Mouse (Mus musculus) neutrophil, adult 5-6 weeks (primary cell): ENCODE results near the gene Gfpt1. TPM values are rescaled to one million over a fixed set of nuclear protein-coding genes. Genes with fewer than 3 reads are reported as not detected.
"Not testable (repeated sequence)": the region's sequence is repeated elsewhere in the genome, so short reads cannot be mapped to it uniquely, and the experiment has no call there.

ENCODE experiments used
- ATAC-seq: fragments of 151-379, 151-347 bp; 2 replicates; pipeline ENCODE4 v1.8.0; 2017; ENCODE audit warnings: mild to moderate bottlenecking, moderate TSS enrichment; ENCODE audit not compliant: insufficient number of reproducible peaks, poor library complexity, low FRiP score, severe bottlenecking; ENCODE audit errors: extremely low read depth
- total RNA-seq: library from RNA; stranded (forward); fragments of 200-1000 nt; gene quantifications from 2 replicates; pipeline ENCODE4 v1.2.3, GENCODE M21; 2017

Gene Gfpt1
- total RNA-seq, 1 experiment from 2014 or later = 24.4 TPM

- no peak for ATAC-seq
Measured at GRCm38 (mm10) chr6:87092476-87092875, 49.8 kb downstream of the Gfpt1 start.

- not testable (repeated sequence) for ATAC-seq
Measured at GRCm38 (mm10) chr6:87093631-87094030, 51.0 kb downstream of the Gfpt1 start.

DNA sequence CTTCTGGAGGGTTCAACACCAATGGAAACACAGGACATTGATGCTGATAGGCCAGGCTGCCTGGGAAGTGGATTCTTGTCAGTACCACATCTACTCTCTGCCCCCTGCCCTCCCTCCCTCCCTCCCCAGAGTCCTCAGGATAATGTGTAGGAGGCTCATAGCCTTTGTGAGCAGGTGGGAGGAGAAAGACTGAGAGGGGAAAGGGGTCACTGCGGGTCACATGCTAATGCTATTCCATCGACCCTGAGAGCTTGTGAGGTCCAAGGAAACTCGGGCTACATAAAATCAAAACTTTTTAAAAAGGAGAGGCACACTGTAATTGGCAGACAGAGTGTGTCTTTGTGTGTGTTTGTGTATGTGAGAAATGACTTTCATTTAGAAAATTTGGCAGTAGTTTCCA lies 56.6 kb downstream of the Gfpt1 start:
- ATAC-seq = no peak

DNA sequence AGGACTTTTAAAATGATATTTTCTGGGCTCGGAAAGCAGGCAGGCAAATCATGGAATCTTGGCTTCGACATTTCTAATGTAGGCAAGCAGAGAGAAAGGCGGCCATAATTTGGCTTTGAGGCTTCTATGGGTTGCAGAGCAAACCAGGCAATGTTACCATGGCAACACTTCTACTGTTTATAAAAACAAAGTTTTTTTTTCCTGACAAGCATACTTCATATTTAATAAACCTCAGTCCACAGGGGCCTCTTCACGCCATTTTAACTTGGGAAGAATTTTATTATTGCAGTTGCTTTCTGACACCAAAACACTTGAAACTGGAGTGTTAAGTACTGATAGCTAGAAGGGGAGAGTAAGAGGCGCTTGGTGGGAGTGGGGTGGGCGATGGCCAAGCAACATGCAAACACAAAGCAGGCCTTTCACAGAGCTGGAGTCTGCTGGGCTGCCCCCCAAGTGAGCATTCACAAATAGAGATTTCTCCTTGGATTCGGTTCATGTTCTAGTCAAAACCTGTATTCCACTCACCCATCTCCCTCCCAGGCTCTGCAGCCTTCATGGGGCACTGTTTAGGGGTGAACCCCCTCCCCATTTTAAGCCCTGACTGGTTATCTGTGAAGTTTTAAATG lies 57.1 kb downstream of the Gfpt1 start:
- no peak for ATAC-seq

DNA sequence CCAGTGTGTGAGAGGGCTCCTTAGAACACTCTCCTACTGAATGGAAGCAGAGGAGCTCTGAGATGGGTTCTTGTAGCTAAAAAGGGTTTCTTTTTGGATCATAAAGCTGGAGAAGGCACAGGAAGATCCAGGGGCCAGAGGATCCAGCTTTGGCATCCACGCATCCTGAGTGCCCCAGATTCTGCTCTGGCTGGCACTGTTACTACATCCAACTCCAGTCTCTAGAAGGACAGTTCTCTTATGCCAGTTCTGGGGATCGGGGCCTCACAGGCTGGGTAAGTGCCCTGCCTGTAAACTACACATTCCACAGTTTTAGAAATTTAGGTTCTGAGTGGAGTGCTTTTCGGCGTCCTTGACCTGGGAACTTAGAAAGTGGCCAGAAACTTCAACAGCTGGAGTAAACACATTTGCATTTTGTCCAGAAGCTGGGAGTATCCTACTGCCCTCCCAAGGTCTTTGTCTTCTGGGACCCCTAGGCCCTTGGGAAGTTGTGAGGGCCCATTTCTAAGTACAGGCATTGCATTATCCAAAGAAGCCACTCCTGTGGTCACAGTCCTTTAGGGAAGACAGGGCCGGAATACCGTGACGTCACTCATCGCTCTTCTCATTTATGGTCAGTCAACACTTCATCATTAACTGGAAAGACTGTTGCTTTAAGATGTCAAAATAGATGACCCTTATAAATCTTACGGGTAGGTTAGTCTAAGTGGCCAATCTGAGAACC lies 57.8 kb downstream of the Gfpt1 start:
- no peak for ATAC-seq

- ATAC-seq = peak; percentile 52; the same call in 1 of the 2 replicates
Measured at GRCm38 (mm10) chr6:87101281-87101954, 58.8 kb downstream of the Gfpt1 start.

GRCm38 (mm10) chr6:87101955-87102353 lies 59.3 kb downstream of the Gfpt1 start:
- no peak for ATAC-seq

- ATAC-seq = no peak
Measured at GRCm38 (mm10) chr6:87102421-87102911, 59.8 kb downstream of the Gfpt1 start.

DNA sequence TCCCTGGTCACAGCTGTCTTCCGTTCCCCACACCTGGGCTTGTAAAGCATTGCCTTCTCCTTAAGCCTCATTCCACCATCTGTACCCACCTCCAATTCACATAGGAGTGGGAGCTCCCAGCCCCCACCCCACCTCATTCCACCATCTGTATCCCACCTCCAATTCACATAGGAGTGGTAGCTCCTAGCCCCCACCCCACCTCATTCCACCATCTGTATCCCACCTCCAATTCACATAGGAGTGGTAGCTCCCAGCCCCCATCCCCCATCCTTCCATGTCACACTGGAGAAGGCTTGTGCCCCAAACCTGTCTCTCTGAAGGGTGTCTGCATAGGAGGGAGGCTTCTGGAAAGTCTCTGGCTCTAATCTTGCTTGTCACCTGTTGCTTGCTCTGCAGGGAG lies 60.7 kb downstream of the Gfpt1 start:
- no peak for ATAC-seq

DNA sequence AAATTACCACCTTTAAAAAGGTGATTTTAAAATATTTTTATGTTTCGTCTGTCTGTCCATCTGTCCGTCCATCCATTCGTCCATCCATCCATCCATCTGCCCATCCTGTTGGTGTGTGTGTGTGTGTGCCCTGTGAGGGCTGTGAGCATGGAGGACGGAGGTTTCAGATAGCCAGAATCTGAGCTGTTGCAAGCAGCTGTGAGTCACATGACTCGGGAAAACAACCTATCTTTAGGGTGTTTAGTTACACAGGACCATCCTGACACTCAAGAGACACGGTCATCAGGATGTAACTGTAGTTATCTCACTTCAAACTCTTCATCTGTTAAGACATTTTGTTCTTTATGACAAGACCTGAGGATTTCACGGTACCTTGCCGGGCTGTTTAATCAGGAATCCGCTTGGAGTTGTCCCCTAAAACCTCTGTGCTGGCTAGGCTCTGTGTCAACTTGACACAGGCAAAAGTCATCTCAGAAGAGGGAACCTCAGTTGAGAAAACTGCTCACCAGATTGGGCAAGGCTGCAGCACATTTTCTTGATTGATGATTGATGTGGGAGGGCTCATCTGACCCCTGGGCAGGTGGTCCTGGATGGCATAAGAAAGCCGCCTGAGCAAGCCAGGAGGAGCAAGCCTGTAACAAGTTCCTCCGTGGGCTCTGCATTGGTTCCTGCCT lies 61.6 kb downstream of the Gfpt1 start, which contains the start of gene D6Ertd527e:
Gene D6Ertd527e (plus strand): TSS at position 624 of the 674 bp plus-strand sequence.
- ATAC-seq = no peak

- no peak for ATAC-seq
Measured at GRCm38 (mm10) chr6:87111493-87111892, 68.8 kb downstream of the Gfpt1 start.

- ATAC-seq = no peak
Measured at GRCm38 (mm10) chr6:87112125-87112524, 69.5 kb downstream of the Gfpt1 start.

DNA sequence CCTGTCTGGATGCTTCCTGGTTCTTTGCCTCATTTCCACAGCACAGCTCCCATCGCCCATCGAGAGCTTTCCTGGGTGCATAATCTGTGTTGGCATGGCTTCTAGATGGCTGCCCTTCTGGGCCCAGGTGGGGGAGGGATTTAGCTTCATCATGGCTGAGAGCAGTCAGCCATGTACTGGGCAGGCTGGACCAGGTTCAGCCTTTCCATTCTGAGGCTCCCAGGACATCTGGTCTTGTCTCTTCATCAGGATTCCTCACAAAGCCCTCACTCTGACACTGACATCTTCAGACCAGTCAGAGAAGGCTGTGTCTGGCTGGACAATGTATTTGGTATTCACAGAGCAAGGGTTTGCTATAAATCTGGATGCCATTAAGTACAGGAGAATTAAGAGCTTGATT lies 73.3 kb downstream of the Gfpt1 start:
- no peak for ATAC-seq

DNA sequence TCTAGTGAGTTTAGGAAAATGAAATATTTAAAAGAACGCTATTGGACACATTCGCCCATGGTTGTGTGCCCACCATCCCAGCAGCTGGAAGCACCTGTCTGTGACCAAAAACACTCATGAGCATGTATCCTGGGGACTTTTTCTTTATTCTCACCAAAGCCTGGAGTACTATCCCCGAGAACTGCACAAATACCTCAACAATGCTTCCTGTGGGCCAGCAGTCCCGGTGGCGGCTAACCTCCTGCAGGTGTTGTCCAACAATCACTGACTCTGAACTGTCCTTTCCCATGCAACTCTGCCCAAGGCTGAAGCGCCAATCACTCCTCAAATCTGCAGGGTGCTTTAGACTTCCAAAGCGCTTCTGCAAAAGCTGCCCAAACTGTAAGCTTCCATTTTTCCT lies 74.0 kb downstream of the Gfpt1 start:
- no peak for ATAC-seq

DNA sequence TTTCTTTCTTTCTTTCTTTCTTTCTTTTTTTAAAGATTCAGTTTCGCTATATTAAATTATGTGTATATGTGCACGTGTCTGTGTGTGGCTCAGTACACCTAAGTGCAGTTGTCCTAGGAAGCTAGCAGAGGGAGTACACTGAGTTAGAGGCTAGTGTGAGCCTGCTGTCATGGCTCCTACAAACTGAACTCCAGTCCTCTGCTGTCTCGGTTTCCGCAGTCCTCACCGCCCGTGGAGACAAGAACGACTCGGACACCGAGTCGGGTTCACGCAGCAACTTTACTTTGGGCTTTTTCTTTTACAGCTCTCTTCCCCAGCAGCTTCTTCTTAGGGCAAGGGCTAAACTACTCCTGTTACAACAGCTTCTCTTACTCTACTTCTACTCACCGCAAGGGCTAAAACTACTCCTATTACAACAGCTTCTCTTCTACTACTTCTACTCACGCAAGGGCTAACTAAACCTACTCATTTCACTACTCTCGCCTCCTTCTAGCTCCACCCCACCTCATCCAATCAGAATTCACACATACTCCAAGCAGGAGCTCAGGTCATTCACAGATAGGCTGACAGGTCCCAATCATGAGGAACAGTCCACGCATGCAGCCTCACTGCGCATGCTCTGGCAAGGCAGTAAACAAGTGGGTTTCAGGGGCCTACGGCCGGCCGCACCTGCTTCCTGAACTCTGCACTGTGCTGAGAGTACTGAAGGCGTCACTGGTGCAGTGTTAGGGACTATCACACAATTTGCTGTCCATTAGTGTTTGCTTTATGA lies 76.6 kb downstream of the Gfpt1 start:
- peak; percentile 82 for ATAC-seq

DNA sequence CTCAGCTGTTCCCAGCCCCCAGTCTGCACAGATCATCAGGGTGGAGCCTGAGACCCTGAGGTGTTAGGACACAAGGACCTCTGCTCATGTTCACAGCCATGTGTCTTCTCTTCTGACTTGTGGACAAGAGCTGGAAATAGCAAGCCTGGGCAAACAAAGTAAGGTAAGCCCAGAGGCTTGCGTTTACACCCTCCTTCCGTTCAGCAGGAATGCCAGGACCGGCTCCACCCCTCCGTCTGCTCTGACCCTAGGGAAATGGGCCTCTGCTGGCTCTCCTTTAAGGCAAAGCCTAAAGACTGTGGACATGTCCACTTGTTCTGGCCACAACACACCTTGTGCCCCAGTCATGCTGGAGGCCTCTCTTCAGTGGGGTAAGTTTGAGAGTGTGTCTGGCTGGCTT lies 77.3 kb downstream of the Gfpt1 start:
- ATAC-seq = no peak

DNA sequence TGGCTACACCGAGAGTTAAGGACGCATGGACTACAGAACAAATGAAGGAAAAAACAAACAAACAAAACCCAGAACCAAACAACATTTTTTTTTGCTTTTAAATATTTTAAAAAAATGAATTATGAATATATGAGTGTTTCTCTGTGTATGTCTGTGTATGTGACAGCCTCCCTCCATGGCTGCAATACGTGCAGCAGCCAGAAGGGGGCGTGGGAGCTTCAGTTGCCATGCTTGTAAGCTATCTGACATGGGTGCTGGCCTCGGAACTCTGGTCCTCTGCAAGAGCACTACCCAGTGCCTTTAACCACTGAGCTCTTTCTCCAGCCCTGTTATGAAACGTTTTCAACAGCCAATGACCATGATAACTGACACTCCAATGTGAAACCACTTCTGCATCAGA lies 78.0 kb downstream of the Gfpt1 start:
- ATAC-seq = no peak

GRCm38 (mm10) chr6:87121961-87122360 lies 79.3 kb downstream of the Gfpt1 start:
- ATAC-seq = no peak

GRCm38 (mm10) chr6:87123406-87123805 lies 80.8 kb downstream of the Gfpt1 start:
- no peak for ATAC-seq
